Mouse (Mus musculus) gastrocnemius, postnatal 4 days (tissue): Measurements from ENCODE around the gene Muc13. TPM values are rescaled to one million over a fixed set of nuclear protein-coding genes. Genes with fewer than 3 reads are reported as not detected.

Experiments
- DNase-seq, 2 experiments: peaks; one replicate each; pipeline ENCODE4 v3.0.0; 2021 to 2022; ENCODE audit warnings: low spot score in 2 of 2, mixed read lengths in 2 of 2
- total RNA-seq, 2 experiments: library from RNA; stranded (reverse); gene quantifications; 2 replicates each; pipeline ENCODE4 v1.2.3; 2021

Gene Muc13
- total RNA-seq, 2 experiments from 2014 or later = 0.10 to 0.16 TPM

GRCm38 (mm10) chr16:33818413-33819165 lies 24.8 kb downstream of the Muc13 start:
- DNase-seq = no peak

GRCm38 (mm10) chr16:33820269-33821178 lies 26.7 kb downstream of the Muc13 start:
- DNase-seq = peak; percentile 73 to 85

- DNase-seq = no peak
Observed at GRCm38 (mm10) chr16:33824603-33825002, 30.8 kb downstream of the Muc13 start.

- no peak for DNase-seq
Observed at GRCm38 (mm10) chr16:33828496-33828895, 34.7 kb downstream of the Muc13 start.

DNA sequence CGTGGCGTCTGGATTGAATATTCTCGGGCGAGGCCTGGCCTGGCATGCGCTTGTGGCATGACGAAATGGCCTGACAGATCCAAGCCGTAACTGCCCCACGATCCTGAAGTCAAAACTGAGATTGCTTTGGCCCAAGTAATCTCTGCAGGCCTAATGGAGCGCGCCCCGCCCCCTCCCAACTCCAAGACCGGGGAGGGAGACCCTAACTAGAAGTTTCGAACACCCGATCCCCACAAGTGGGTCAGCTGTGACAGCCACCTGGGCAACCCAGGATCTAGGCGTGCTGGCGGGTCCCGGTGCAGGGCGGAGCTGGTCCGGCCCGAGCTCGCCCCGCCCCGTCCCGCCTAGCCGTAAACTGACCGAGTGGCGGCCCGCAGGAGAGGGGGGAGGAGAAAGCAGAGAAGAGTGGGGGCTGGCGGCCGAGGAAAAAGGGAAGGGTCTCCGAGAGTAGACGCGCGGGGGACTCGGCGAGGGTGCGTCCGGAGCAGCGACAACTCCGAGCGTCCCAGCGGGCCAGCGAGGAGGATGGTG lies 35.5 kb downstream of the Muc13 start, which contains the start of gene Itgb5:
Itgb5 (plus strand) TSS at position 365 of the 531 bp plus-strand sequence.
- peak; percentile 64 to 79 for DNase-seq

DNA sequence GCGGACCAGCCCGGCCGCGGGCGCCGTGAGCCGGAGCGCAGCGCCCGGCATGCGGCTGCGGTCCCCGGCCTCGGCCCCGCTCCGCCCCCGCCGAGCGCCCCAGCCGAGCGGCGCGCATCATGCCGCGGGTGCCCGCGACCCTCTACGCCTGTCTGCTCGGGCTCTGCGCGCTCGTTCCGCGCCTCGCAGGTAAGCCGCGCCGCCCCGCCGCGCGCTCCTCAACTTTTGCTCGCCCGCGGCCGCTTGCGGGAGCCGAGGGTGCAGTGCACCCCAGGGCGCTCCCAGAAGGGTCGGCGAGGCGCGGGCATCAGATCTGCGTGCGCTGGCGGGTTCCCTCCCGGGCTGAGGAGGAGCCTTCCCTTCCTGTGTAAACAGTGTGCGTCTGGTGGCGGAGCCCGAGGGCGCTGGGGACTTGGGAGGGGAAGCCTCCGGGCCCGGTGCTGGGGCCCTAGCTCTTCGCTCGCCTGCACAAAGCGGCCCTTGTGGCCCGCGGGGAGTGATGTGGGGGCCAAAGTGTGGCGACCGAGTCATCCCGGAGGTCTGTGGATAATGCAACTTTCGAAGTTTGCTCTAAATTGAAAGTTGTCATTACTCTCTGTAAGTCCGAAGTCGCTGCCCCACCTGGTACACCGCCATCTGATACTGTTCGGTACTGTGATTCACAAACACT lies 36.1 kb downstream of the Muc13 start:
- DNase-seq = peak; percentile 36 to 58

DNA sequence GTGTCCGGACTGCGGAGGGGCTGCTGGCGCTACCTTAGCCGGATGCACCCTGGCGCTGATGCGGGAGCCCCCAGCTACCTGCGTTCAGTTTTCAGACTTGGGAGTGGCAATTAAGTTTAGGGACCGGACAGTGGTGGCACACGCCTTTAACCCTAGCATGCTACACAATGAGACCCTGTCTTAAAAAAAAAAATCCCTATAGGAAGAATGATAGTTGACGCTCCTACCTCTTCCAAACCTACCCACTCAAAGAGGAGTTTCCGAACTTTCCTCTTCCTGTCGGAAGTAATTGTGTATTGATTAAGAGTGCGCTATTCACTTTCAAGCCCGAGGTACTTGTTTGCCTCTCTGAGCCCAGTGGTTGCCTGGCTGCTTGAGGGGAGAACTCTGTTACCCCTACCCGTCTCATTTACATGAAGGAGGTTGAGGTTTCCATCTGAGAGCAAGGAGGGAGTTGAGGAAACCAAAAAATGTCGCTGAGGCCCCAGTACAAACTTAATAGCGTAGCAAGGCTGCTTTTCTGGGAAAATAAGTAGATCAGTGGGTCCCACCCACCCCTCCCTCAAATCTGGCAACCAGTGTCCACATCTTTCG lies 36.8 kb downstream of the Muc13 start:
- DNase-seq = peak in 1 of 2 experiments; percentile 25

DNA sequence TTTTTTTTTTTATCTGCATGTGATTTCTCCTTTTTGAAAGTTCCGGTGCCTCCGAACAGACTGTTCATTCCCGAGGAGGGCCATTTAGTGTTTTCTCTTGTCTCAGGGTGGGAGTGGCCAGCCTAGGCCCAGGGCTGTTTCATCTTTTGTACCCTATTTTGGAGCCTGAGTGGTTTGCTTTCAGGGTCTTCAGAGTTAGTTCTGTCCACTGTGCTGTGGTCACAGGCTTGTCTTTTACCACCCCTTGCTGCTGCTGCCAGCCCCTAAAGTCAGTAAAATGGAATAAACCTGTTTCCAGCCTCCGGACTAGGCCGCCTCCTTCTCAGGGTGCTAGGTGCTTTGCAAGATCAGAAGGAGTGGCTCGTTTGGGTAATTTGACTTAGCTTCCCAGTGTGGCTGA lies 38.2 kb downstream of the Muc13 start:
- no peak for DNase-seq

DNA sequence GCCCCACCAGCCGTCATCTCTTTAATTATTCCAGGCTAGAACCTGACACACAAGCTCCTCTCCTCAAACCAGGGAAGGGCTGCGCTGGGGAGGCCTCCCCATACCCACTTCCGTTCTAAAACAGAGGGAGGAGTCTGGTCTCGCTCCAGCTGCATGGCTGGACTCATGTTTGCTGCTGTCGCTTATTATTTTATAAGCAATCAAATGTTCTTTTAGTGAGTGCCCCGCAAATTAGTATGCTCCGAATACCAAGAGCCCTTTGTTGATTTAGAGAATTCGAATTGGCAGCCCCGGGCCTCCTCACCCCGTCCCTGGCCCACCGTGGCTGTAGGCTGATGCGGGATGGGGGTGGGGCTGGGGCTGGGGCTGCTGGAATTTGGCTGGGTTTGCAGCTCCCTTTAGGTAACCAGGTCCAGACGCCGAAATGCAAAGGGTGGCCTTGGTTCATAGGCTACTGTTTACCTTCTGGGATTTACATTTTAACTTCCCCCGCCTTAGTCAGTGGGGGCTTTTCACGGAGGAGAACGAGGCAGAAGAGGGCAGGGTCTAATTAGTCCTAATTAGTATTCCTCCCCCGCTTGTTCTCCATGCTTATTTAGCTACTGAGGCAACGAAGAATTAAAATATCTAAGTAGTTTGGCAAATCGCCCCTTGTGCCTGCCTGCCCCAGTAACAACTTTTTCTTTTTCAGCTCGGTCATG lies 39.0 kb downstream of the Muc13 start:
- no peak for DNase-seq

DNA sequence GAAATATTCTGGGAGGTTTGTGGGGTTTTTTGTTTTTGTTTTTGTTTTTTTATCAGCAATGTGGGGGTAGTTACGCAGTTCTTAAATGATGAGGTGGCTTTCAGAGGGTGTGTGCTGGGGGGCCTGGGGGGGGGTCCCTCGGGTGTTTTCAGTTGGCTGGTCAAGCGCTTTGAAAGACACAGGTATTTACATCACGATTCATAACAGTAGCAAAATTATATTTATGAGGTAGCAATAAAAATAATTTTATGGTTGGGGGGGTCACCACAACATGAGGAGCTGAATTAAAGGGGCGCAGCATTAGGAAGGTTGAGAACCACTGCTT lies 39.6 kb downstream of the Muc13 start:
- DNase-seq = no peak

GRCm38 (mm10) chr16:33833781-33834482 lies 40.1 kb downstream of the Muc13 start:
- peak in 1 of 2 experiments; percentile 39 for DNase-seq

- no peak for DNase-seq
Observed at GRCm38 (mm10) chr16:33836676-33837075, 42.8 kb downstream of the Muc13 start.

- DNase-seq = no peak
Observed at GRCm38 (mm10) chr16:33837191-33837590, 43.4 kb downstream of the Muc13 start.

GRCm38 (mm10) chr16:33840616-33841015 lies 46.8 kb downstream of the Muc13 start:
- no peak for DNase-seq

DNA sequence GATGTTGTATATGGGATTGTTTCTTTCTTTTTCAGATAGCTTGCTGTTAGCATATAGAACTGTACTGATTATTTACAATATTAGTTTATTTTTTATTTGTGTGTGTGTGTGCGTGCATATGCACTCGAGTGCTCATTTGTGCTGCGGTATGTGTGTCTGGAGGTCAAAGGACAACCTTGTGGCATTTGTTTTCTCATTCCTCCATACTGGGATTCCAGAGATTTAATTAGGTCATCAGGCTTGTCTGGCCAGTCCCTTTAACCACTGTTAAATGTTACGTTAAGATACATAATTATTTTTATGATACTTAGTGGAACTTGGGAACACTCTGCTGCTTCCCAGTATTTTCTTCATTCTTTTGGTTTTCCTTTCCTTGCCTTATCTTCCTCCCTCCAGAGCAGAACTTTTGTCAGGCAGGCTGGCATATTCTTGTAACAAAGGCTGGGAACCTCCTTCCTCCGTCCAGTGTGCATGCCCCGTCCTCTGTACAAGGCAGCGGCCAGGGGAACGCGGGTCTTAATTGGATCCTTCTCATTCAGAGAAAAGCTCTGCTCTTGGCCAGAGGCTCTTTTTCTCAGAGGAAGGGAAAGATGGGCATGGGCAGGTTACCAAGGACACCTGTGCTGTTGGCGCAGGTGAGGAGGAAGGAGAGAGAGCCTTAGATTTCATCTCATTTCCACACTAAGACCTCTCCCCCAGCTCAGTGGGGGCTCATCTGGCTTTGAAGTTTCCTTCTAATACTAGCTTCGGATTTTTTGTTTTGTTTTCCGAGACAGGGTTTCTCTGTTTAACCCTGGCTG lies 48.4 kb downstream of the Muc13 start:
- no peak for DNase-seq

DNA sequence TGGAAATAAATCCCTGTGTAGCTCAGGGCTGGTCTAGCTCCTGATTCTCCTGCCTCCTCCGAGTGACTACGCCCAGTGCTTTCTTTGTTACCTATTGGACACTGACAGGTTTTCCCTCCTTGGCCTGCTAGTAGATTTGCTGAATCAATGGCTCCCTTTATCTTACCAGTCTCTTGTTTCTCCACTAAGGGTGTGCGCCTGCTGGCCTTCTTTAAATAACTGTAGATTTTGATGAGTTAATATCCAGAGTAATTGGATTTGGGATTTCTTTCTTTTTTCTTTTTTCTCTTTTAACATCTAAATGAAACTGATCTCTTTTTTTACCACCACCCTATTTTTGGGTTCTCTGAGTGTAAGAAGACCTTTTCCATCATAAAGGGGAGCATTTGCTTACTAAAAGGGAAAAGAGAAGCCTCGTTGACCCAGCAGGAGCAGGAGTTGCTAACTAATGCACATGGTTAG lies 50.3 kb downstream of the Muc13 start:
- no peak for DNase-seq

DNA sequence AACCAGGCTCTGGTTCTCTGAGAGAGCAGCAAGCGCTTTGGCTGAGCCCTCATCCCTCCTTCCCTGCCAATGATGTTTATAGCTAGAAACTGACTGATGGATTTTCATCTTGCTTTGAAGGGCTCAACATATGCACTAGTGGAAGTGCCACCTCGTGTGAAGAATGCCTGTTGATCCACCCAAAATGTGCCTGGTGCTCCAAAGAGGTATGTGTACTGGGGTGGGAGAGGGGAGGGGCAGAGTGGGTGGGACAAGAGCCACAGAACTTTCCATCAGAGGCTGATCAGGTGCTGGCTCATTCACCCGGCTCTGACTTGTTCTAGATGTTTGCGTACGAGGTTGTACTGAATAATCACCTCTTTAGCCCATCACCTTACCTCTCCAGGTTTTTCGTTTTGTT lies 51.0 kb downstream of the Muc13 start:
- no peak for DNase-seq

DNA sequence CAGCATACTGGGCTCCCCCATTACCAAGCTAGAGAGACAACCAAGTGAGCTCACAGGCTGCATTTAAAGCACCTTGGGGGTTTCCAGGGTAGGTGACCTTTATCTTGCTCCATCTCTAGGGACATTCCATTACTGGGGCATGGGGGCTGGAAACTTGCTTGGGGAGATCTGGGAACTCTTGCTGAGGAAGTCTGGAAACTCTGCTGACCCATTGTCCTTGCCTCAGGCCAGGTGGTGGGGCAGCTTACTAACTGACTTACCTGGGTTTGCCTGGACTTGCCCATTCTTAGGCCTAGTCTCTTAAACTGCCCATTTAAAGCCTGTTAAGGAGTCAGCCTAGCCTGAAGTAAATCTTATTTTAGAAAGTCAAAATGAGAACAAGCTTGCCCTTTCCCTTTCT lies 59.4 kb downstream of the Muc13 start:
- DNase-seq = no peak

- DNase-seq = no peak
Observed at GRCm38 (mm10) chr16:33858766-33859165, 64.9 kb downstream of the Muc13 start.
